12 mouse cellular contexts compared by ENCODE assay signal in genomic region chr8:114789616-114790015, GRCm38 (mm10).
"Had no signal": no experiment of that assay in that cellular context is flagged by ENCODE, and none has a peak within 500 bp of the region (broad histone marks: within the 10 kb centered on the region; RNA-seq: fewer than 3 reads in every experiment).

No protein-coding gene starts in this region.

- H3K4me3 ChIP-seq: kidney, embryonic 15.5 days; limb, embryonic 13.5 days; midbrain, embryonic 10.5 days; myocyte; neural tube, embryonic 13.5 days; stomach, embryonic 15.5 days had no signal

- H3K27me3 ChIP-seq: kidney, embryonic 15.5 days; limb, embryonic 13.5 days; neural tube, embryonic 13.5 days; stomach, embryonic 15.5 days had no signal

- H3K27ac ChIP-seq: kidney, embryonic 15.5 days; limb, embryonic 13.5 days; liver, embryonic 14.5 days; midbrain, embryonic 10.5 days; neural tube, embryonic 13.5 days; stomach, embryonic 15.5 days had no signal

- H3K4me1 ChIP-seq: midbrain, embryonic 10.5 days; neural tube, embryonic 13.5 days; stomach, embryonic 15.5 days had no signal

- DNase-seq: kidney, adult 2 months; kidney, postnatal 14 days; left cerebral cortex, postnatal 4 days; lung, adult 2 months; right cerebral cortex, postnatal 14 days had no signal

- H3K36me3 ChIP-seq: kidney, embryonic 15.5 days; limb, embryonic 13.5 days; midbrain, embryonic 10.5 days; neural tube, embryonic 13.5 days; stomach, embryonic 15.5 days had no signal
